Mouse (Mus musculus) layer of hippocampus, adult 18-20 months (tissue): ENCODE results near the gene Cpa2. TPM values are rescaled to one million over a fixed set of nuclear protein-coding genes. Genes with fewer than 3 reads are reported as not detected.

Source experiments
- DNase-seq, 2 experiments: peaks; one replicate each; pipeline ENCODE4 v3.0.0; 2022; ENCODE audit warnings: low spot score in 2 of 2
- long read RNA-seq: library from polyadenylated mRNA; stranded (forward); transcript quantifications from one replicate; pipeline ENCODE4 v2.0.0, GENCODE M21; 2021
- total RNA-seq, 2 experiments: library from RNA; stranded (reverse); gene quantifications; 2 replicates each; pipeline ENCODE4 v1.2.3; 2021

The Cpa2 gene
- under 1 TPM; 0.56 to 0.87 TPM for total RNA-seq
- long read RNA-seq: 0 reads

GRCm38 (mm10) chr6:30541009-30541799 is at the start of gene Cpa2:
Cpa2 (plus strand) TSS chr6:30541582.
- DNase-seq: no peak

GRCm38 (mm10) chr6:30499049-30499448 is 42.3 kb upstream of the Cpa2 start:
- DNase-seq: no peak

- no peak for DNase-seq
Observed at GRCm38 (mm10) chr6:30508824-30509223, 32.6 kb upstream of the Cpa2 start.

- peak; percentile 98 to 99 for DNase-seq
Observed at GRCm38 (mm10) chr6:30509265-30510239, 31.8 kb upstream of the Cpa2 start, which contains the start of the genes Tmem209 and Ssmem1. Tmem209 (minus strand) TSS chr6:30509783. Ssmem1 (plus strand) TSS chr6:30509849.

DNA sequence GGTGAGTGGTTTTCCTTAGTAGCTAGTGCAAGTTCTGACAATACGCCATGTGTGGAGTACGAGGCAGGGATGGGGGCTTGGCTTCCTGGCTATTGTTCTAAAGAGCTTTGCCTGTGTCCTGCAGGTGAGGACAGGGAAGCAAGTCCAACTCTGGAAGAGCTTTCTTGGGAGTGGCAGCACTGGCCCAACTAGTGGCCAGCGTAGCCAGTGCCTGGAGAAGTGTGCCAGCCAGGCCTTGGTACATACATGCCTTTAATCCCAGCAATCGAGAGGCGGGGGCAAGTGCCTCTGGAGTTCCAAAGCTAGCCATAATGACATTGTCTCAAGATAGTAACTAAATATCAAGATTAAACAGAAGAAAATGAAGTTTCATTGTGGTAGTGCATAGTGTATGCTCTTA is 31.1 kb upstream of the Cpa2 start:
- DNase-seq: no peak

- no peak for DNase-seq
Observed at GRCm38 (mm10) chr6:30514242-30514641, 27.1 kb upstream of the Cpa2 start.

DNA sequence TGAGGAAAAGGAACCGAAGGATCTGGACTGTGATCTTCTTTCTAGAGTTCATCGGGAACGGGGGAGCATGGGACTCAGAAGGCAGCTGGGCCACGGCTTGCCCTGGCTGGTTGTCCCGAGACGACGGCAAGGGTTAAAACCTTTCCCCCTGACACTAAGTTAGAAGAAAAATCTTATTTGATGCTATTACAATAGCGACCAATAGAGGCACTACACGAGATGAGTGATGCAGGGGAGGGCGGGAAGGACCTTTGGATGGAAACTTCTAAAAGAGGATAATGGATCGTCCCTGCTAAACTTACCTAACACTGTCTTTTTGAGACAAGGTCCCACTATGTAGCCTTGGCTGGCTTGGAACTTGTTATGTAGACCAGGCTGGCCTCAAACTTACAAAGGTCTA is 21.0 kb upstream of the Cpa2 start:
- DNase-seq: no peak

DNA sequence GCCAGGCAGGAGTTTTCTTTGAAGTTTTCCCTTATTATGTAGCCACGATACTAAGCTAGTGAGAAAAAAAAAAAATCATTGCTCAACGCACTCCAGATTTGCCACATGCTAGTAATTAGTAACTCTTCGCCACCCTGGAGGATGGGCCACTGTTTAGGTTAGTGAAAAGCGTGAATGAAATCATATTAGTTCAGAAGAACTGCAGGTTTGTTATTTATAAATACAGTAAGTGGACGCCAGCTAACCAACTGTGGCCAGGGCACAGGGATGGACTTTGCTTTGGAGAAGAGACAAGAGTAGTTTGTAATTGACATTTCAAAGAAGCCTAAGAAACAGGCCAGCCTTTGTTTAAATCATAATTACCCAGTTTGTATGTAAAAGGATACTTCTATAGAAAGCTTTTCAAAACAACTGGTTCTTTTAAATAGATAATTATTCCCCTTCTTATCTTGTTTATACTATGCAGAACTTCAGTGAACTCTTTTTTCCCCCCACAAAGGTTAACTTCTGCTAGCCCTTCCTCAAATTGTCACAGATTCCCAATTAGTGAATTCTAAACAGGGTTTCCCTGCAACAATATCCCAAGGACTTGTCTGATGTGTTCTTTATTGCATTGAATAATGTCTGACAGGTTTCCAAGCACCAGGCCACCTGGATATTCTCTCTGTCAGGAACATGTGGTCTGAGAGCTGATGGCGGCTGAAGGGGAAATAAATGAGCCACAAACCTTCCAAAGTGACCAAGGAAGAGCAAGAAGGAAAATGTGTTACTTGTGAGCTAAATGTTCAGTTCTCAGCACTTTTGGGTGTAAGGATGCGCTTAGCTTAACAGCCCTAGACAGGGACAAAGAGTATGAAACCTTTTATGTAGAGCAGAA is 15.7 kb upstream of the Cpa2 start:
- DNase-seq: no peak

DNA sequence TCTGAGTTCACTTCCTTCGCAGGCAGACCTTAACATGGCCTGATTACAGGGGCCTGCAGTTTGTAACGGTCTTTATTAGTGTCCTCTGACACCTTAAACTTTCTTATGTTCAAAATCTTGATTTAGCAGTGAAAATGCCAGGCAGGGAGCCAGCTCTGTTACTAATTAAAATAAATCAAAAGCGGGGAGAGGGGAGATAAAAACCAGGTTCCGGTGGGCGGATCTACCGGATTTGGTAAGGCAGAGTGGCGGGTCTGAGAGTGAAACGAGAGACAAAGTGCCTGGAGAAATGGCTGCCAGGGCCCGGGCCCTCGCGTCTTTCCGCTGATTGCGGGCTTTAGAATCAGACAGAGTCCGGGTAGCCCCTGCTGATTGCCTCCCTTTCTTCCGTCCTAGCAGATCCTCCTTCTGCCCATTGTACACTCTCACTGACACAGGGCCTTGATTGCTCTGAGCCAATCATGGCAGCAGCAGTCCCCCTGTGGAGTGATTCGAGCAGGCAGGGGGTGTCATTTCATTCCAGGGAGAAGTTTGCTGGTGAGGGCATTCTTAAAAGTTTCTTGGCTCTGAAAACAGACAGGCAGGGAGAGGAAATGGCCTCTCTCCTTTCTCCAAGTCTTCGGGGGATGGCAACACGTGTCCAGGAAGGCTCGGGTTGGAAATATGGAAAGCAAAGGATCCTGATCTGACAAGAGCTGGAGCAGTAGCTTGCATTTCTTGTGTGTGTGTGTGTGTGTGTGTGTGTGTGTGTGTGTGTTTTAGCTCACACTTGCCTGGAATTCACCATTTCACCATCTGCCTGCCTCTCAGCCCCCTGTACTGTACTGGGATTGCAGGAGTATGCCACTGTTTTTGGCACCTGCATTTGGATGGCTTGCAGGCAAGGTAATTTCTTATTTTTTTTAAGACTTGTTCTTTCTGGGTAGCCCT is 14.5 kb upstream of the Cpa2 start:
- no peak for DNase-seq

GRCm38 (mm10) chr6:30528800-30529199 is 12.6 kb upstream of the Cpa2 start:
- peak in 1 of 2 experiments; percentile 55 for DNase-seq

DNA sequence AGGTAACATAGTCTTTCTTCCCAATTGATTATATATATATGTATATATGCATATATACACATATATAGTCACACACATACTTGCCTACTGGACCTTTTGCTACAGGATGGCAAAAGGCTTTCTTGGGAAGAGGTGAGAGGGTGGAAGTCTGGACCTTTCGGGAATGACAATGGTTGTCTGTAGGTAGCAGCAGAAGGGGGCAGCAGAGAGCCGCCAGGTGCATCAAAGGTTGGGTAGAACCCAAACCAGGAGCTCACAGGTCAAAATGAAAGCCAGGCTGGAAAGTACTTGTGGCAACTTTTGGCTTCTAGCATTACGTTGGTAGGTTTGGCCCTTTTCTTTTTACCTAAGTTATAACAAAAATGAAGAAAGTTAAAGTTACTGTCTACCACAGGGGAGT is 6.0 kb upstream of the Cpa2 start:
- DNase-seq: peak in 1 of 2 experiments; percentile 32

- no peak for DNase-seq
Observed at GRCm38 (mm10) chr6:30538240-30538639, 3.1 kb upstream of the Cpa2 start.

DNA sequence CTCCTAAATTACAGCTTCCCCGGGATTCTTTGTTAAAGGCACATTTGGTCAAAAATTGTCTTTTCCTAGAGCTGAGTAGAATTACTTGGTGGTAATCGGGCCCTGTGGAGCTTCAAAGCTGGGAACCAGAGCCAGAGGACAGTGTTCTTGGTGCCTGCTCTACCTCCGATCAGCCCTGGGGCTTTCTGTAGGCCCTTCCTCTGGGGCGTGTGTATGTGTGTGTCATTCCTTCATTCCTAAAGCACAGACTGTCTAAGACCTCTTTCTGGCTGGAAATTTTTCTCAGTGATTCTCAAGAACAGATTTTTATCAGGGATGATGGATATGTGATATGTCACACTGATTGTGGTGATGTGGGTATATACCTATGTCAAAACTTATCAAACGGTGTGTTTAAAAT is 2.6 kb upstream of the Cpa2 start:
- DNase-seq: no peak

DNA sequence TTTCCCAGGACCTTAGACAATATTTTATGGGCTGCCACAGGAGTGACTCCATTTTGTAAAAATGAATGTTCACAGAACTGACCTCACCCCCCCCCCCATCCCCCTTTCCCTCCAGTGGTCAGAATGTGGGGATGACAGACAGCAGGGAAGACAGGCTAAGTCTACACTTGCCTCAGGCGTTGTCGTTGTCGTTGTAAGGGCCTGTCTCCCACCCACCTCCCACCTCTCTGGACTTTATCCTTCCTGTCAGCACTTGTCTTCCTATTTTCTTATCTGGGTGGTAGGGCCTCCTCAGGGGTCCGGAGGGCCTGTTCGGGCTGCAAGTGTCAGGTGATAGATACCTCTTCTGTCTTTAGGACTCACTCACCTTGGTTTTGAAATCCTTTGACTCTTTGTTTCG is 895 bp downstream of the Cpa2 start:
- no peak for DNase-seq

DNA sequence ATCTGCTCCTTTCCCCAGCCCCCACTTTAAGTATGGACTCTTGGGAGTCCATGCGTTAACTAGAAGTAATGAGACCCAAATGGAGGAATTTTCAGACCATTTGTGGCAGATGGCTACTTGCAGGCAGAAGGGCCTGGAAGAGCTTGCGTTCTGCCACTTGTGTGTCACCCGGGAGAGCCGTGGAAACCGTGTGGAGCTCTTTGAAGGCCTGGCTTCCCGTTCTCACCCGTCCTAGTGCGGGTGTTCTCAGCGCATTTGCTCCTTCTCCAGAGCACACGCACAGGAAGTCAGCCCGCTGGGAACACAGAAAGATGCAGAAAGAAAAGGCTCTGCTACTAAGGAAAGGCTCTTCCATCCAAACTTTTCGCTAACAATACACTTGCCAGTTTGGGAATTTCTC is 1.7 kb downstream of the Cpa2 start:
- DNase-seq: no peak

DNA sequence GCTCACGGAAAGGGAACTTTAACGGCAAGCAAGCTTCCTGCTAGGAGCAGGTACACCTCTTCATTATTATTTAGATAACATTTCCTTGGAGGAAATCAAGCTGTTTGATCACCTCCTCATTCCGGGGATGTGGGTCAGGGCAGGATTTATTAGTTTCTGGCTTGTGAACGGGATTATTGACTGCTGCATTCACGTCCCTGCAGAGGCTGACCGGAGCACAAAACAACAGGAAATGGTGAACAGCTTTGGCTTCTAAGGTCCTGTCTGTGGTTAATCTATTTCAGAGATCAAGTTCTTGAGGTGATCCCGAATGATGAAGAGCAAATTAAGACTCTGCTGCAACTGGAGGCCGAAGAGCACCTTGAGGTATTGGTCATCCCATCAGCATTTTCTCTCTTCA is 2.5 kb downstream of the Cpa2 start:
- no peak for DNase-seq

DNA sequence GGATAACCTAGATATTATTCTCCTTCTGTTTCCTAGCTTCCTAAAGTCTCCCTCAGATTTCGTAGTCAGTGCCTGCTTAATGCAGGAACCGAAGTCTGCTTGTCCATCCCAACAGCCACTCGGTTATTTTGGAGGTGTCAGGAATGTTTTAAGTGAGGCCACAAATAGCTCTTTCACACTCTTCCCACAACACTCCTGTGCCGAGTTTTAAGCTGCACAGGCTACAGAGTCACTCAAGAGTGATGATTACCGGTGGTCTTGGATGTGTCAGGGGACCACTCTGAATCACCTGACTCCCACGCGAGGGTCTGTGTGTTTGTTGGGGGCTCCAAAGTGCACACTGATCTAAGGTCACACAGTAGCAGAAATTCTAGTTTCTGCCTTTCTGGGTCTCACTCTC is 4.3 kb downstream of the Cpa2 start:
- DNase-seq: no peak

DNA sequence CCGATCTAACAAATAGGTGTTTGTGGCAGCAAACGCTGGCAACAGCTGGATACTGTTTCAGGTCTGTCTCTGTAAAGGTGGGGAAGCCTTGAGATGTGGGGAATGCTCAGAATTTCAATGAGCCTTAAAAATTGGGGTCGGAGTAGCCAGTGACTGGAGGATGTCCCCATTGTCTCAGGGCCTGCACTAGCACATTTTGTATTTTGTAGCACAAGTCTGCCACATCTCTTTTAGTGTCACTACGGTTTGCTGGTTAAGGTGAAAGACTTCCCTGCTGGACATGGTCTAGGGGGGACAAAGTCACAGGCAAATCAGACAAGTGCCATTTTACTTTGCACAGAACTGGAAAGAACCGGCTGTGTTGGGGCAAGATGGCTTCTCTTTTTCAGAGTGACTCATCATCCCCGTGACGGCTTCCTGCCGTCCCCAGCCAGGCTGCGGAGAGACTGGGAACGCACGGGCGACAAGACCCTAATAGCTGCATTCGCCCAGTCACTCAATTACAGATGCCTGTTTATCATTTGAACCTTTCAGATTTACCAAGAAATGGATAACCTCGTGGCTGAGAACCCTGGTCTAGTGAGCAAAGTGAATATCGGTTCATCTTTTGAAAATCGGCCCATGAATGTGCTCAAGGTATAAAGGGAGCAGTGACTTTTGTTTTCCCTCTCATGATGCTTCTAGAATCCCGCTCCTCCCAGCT is 5.3 kb downstream of the Cpa2 start:
- DNase-seq: peak in 1 of 2 experiments; percentile 25

- no peak for DNase-seq
Observed at GRCm38 (mm10) chr6:30547274-30547645, 5.9 kb downstream of the Cpa2 start.
